Mouse (Mus musculus) intestine, embryonic 14.5 days (tissue): ENCODE results near the gene Stpg4. TPM values are rescaled to one million over a fixed set of nuclear protein-coding genes. Genes with fewer than 3 reads are reported as not detected.

Experiments
- ATAC-seq: fragments of 200-750 bp; cut with Nextera tagmentation; replicated peaks from 2 replicates; pipeline ENCODE4 v1.8.0; 2017; ENCODE audit warnings: low read depth, moderate number of reproducible peaks, moderate TSS enrichment, moderate library complexity; ENCODE audit not compliant: low FRiP score, low TSS enrichment
- DNase-seq: peaks from one replicate; pipeline ENCODE4 v3.0.0-alpha.2; 2018; ENCODE audit warnings: low spot score
- H3K27ac ChIP-seq: fragments of 300-500 bp; sonication (generic); 2 replicates; pipeline ENCODE4 v1.5.1; 2014; ENCODE audit warnings: low read depth, mild to moderate bottlenecking, control low read depth
- H3K27me3 ChIP-seq: fragments of 300-500 bp; sonication (generic); replicated peaks from 2 replicates; pipeline ENCODE4 v1.6.1; 2014; ENCODE audit warnings: low read length, control low read depth; ENCODE audit not compliant: control insufficient read depth, insufficient read depth
- H3K36me3 ChIP-seq: fragments of 300-500 bp; sonication (generic); 2 replicates; pipeline ENCODE4 v1.6.1; 2014; ENCODE audit warnings: low read length, control low read depth; ENCODE audit not compliant: control insufficient read depth, insufficient read depth
- H3K4me1 ChIP-seq: fragments of 300-500 bp; sonication (generic); replicated peaks from 2 replicates; pipeline ENCODE4 v1.6.1; 2014; ENCODE audit warnings: low read length, control low read depth, mixed read lengths; ENCODE audit not compliant: control insufficient read depth, insufficient read depth
- H3K4me2 ChIP-seq: fragments of 300-500 bp; sonication (generic); 2 replicates; pipeline ENCODE4 v1.6.1; 2014; ENCODE audit warnings: low read length
- H3K4me3 ChIP-seq: fragments of 300-500 bp; sonication (generic); 2 replicates; pipeline ENCODE4 v1.5.1; 2014; ENCODE audit warnings: low read depth, low read length, control low read depth, mixed read lengths
- H3K9ac ChIP-seq: fragments of 300-500 bp; sonication (generic); 2 replicates; pipeline ENCODE4 v1.6.1; 2014; ENCODE audit warnings: mild to moderate bottlenecking, low read length
- H3K9me3 ChIP-seq: fragments of 300-500 bp; sonication (generic); 2 replicates; pipeline ENCODE4 v1.6.1; 2016; ENCODE audit warnings: low read length, control low read depth; ENCODE audit not compliant: control insufficient read depth
- WGBS: fragments of 180-500 bp; shearing (Covaris S2); extraction: QIAGEN DNeasy Blood & Tissue Kit; methylation state at CpG from one replicate; pipeline ENCODE4 v1.1.7; 2014; 5-methylcytosine and 5-hydroxymethylcytosine counted together
- polyA plus RNA-seq: library from polyadenylated mRNA; unstranded; fragments of >200 nt; fragmentation: Nextera tagmentation; extraction: Ambion mirVana; gene quantifications from 2 replicates; pipeline ENCODE4 v1.2.1, GENCODE M21; 2014

Stpg4 gene
- polyA plus RNA-seq, 1 experiment from 2014 or later: not detected

DNA sequence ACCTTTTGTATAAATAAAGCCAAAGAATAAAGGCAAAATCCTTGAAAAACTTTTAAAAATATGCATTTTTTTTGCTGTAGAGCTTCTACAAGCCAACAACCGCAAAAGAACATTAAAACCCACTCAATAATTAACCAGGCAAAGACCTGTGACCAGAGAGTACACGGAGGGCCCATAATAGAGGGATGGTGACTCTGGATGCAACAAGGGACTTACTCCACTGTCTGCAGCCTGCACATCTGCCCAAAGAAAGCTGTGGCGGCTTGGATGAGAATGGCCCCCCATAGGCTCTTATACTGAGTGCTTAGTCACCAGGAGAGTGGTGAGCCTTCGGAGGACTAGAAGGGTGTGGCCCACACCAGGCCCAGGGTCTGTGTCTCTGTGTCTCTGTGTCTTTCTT lies 24.1 kb downstream of the Stpg4 start:
- Histone ChIP-seq H3K4me2 (no peak overlapping the region), H3K27ac (no peak overlapping the region), H3K9me3 (no peaks in the 10 kb centered on the region), H3K36me3 (no peaks in the 10 kb centered on the region), H3K4me3 (no peak overlapping the region), H3K4me1 (no peaks in the 10 kb centered on the region), H3K9ac (no peak overlapping the region), H3K27me3 (no peaks in the 10 kb centered on the region)
- ATAC-seq (no peak), DNase-seq (no peak)
- WGBS: 67% methylated on average over 4 of the region's 4 CpGs

DNA sequence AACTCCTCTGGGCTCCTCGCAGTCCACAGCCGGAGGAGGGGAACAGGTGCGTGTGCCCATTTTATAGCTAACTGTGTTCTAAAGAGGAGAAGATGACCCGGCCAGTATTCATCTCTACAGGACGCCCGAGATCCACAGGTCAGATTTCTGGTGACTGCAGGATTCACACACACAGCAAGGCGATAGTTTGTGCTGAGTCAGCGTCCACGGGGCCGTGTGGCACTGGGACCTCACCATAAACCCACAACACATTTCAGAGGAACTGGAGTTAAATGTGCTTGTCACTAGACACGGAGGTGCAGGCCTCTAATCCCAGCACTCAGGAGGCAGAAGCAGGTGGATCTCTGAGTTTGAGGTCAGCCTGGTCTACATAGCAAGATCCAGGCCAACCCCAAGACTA lies 25.1 kb downstream of the Stpg4 start:
- DNase-seq (no peak), ATAC-seq (no peak)
- H3K4me3 ChIP-seq: no peak overlapping the region
- no peak overlapping the region for H3K27ac ChIP-seq
- H3K27me3 ChIP-seq: no peaks in the 10 kb centered on the region
- H3K36me3 ChIP-seq: no peaks in the 10 kb centered on the region
- 90% methylated on average over 11 of the region's 11 CpGs for WGBS
- H3K9ac ChIP-seq: no peak overlapping the region
- no peak overlapping the region for H3K4me2 ChIP-seq
- no peaks in the 10 kb centered on the region for H3K9me3 ChIP-seq
- no peaks in the 10 kb centered on the region for H3K4me1 ChIP-seq

DNA sequence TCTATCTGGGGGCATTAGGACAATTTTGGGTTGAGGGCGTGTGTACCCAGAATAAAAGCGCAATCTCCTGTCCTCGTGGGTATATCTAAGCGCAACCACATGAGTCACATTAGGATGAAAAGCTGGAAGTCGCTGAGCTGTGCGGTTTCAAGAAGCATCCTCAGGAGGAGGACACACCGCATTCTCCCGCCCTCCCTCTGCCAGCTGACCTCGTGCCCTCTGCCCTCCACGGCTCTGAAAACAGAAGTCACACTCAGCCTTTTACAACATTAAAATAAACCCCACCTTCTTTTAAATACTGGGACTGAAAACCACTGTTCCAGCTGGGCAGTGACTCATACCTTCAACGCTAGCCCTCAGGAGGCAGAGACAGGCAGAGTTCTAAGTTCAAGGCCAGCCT lies 30.5 kb downstream of the Stpg4 start:
- Histone ChIP-seq H3K9me3 (no peaks in the 10 kb centered on the region), H3K4me3 (no peak overlapping the region), H3K9ac (no peak overlapping the region), H3K36me3 (no peaks in the 10 kb centered on the region), H3K27ac (no peak overlapping the region), H3K4me2 (no peak overlapping the region), H3K27me3 (no peaks in the 10 kb centered on the region), H3K4me1 (no peaks in the 10 kb centered on the region)
- 75% methylated on average over 11 of the region's 11 CpGs for WGBS
- ATAC-seq: no peak
- no peak for DNase-seq

DNA sequence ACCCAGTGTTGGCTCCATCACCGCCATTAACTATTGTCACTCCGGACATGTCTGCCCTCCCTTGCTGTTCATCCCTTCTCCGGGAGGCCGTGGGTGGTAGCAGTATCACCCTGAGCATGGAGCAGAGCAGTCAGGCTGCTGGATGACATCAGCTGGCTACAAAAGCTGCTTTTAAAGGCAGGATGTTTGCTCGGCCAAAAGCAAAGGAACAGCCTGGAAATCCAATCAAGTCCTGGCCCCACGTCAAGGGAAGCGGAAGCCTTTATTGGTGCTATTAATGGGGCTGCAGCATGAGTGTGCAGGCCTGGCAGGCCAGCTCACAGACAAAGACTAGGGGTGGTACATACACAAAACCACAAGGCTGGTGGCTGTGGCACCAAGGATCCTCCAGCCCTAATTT lies 36.3 kb downstream of the Stpg4 start:
- DNase-seq (no peak), ATAC-seq (no peak)
- no peaks in the 10 kb centered on the region for H3K9me3 ChIP-seq
- no peaks in the 10 kb centered on the region for H3K27me3 ChIP-seq
- no peak overlapping the region for H3K27ac ChIP-seq
- H3K9ac ChIP-seq: no peak overlapping the region
- H3K4me3 ChIP-seq: no peak overlapping the region
- no peaks in the 10 kb centered on the region for H3K4me1 ChIP-seq
- no peak overlapping the region for H3K4me2 ChIP-seq
- WGBS: 59% methylated on average over 7 of the region's 7 CpGs
- no peaks in the 10 kb centered on the region for H3K36me3 ChIP-seq

DNA sequence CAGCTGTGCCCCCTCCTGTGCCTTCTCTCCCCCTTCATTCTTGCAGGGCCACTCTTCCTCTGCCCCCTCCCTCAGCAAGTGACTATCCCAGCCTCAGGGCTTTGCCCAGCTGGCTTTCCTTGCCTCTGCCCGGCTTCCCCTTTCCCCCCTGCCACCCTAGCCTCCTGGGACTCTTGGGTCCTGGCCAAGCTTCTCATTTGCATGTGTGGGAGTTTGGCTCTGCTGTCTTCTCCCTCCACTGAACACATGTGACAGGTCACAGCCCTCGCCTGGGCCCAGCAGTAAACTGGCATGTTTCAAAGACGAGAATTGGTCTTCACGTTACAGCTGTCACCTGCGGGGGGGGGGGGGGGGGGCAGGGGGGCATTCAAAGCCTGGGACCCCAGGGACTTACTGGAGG lies 40.5 kb downstream of the Stpg4 start:
- Histone ChIP-seq H3K9me3 (no peaks in the 10 kb centered on the region), H3K36me3 (no peaks in the 10 kb centered on the region), H3K9ac (no peak overlapping the region), H3K4me1 (no peaks in the 10 kb centered on the region), H3K27me3 (no peaks in the 10 kb centered on the region), H3K4me3 (no peak overlapping the region), H3K4me2 (no peak overlapping the region), H3K27ac (no peak overlapping the region)
- WGBS: 15% methylated on average over 3 of the region's 5 CpGs
- DNase-seq: no peak
- ATAC-seq: no peak

DNA sequence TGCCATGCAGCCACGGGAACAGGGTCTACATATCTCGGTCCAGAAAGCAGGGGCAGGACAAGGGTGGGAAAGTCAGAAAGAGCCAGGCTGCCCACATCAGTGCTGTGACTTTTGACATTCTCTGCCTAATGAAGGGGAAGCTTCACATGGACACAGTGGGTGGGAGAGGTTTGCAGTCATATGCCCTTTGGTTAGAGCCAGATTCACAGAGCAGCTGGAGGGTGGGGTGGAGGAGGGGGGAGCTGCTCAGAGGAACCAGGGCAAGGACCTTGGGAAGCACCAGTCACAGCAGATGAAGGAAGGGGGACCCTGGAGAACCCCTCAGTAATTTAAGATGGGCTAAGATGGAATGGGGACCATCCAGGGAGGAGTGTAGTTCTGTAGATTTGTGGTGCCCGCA lies 41.7 kb downstream of the Stpg4 start:
- Histone ChIP-seq H3K9me3 (no peaks in the 10 kb centered on the region), H3K9ac (no peak overlapping the region), H3K27ac (no peak overlapping the region), H3K4me2 (no peak overlapping the region), H3K4me3 (no peak overlapping the region), H3K36me3 (no peaks in the 10 kb centered on the region), H3K27me3 (no peaks in the 10 kb centered on the region), H3K4me1 (no peaks in the 10 kb centered on the region)
- DNase-seq (no peak), ATAC-seq (no peak)
- WGBS: 79% methylated on average over 3 of the region's 3 CpGs

DNA sequence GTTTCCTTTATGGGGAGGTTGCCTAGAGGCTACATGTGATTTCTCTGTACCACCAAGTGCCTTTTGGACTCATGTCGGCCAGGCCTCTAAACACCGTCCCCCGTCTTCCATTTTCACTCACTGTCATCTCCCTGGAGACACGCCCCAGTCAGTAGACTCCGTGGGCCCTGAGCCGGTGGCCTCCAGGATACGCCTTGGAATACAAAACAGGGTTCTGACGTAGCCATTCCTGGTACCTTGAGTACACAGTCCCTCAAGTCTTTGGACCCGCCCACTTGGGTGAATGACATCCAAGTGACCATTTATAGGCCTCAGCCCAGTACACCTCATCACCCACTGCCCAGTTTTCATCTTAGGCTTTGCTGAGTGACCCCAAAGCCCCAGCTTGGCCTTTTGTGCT lies 46.9 kb downstream of the Stpg4 start:
- DNase-seq: no peak
- H3K9ac ChIP-seq: no peak overlapping the region
- H3K4me1 ChIP-seq: peaks cover 38% of the 10 kb centered on the region
- 89% methylated on average over 9 of the region's 9 CpGs for WGBS
- no peak for ATAC-seq
- no peaks in the 10 kb centered on the region for H3K36me3 ChIP-seq
- H3K27me3 ChIP-seq: no peaks in the 10 kb centered on the region
- no peaks in the 10 kb centered on the region for H3K9me3 ChIP-seq
- no peak overlapping the region for H3K4me3 ChIP-seq
- H3K4me2 ChIP-seq: no peak overlapping the region
- no peak overlapping the region for H3K27ac ChIP-seq

DNA sequence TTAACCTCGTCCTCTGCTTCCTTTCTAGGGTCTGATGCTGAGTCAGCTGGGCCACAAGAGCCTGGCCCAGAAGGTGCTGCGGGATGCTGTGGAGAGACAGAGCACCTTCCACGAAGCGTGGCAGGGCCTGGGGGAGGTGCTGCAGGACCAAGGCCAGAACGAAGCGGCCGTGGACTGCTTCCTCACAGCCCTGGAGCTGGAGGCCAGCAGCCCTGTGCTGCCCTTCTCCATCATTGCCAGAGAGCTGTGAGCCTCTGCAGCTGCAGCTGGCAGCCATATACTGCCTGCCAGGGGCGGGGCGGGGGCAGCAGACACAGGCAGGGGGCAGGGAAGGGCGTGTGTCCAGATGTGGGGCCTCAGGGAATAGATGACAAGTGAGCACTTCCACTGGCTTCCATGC lies 47.7 kb downstream of the Stpg4 start:
- WGBS: 21% methylated on average over 10 of the region's 10 CpGs
- DNase-seq: no peak
- no peaks in the 10 kb centered on the region for H3K9me3 ChIP-seq
- H3K27me3 ChIP-seq: no peaks in the 10 kb centered on the region
- no peak overlapping the region for H3K4me3 ChIP-seq
- H3K36me3 ChIP-seq: no peaks in the 10 kb centered on the region
- H3K4me1 ChIP-seq: peaks cover 38% of the 10 kb centered on the region
- peak overlapping the region; percentile 57 for H3K27ac ChIP-seq
- H3K9ac ChIP-seq: no peak overlapping the region
- H3K4me2 ChIP-seq: no peak overlapping the region
- ATAC-seq: no peak

DNA sequence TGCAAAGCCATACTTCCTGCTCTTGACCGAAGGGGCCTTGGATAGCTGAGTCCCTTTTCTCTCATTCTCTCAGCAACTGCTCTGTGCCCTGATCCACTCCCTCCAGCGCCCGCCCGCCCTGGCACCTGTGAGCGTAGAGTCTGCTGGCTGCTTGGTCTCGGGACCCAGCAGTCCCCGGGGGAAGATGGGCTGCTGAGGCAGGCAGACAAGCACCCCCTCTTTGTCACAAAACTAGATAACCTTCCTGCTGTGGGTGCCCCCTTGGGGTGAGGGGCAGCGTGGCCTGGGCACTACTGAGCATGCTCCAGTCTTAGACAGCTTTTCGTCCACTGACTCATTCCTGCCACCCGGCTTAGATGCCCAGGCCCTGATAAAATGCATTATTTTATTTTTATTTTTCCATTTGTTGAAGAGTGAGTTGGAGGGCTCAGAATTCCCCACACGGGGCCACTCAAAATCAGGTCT lies 48.3 kb downstream of the Stpg4 start:
- Histone ChIP-seq H3K9me3 (no peaks in the 10 kb centered on the region), H3K4me1 (peaks cover 38% of the 10 kb centered on the region), H3K36me3 (no peaks in the 10 kb centered on the region), H3K9ac (no peak overlapping the region), H3K27me3 (no peaks in the 10 kb centered on the region), H3K27ac (peak overlapping the region; percentile 71), H3K4me2 (no peak overlapping the region), H3K4me3 (no peak overlapping the region)
- DNase-seq: no peak
- WGBS: 81% methylated on average over 11 of the region's 11 CpGs
- ATAC-seq: no peak
